Mouse (Mus musculus) heart, postnatal 0 days (tissue): Measurements from ENCODE around the gene Rpn1.

Experiments used
- CTCF ChIP-seq: IDR thresholded peaks from 2 replicates; pipeline ENCODE4 v1.5.1; 2016; ENCODE audit warnings: antibody characterized with exemption, control low read depth, low read depth
- EP300 ChIP-seq: IDR thresholded peaks from 2 replicates; pipeline ENCODE4 v1.6.1; 2016; ENCODE audit warnings: antibody characterized with exemption, low read depth

DNA sequence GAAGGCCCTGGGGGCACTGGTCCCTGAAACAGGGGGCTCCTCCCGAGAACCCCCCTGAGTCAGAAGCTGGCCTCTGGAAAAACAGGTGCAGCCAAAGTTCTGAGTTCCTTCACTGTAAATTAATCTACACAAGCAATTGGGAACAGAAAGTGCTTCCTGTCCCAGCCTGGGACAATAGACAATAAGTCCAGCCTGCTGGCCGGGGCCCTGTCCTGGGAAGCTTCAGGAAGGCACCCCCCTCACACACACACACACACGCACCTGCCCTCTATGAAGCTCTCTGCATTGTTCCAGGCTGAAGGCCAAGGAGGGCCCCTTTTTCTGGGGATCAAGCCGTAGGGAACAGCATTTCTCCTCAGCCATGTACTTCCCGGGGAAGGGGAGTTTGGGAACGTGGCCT is 49.6 kb downstream of the Rpn1 start:
- no peak for TF ChIP-seq CTCF
- TF ChIP-seq EP300 = peak; percentile 87
